Mouse (Mus musculus): ENCODE measurements around the gene Pnpla2.

GRCm38 (mm10) chr7:141442199-141442598, 12.8 kb upstream of the Pnpla2 start:
- TF ChIP-seq CTCF (conservative IDR thresholded peaks at IDR 0.05; ENCODE audit: low read length) (no peak), POU5F1 (IDR thresholded peaks at IDR 0.05; ENCODE audit: borderline replicate concordance, low read length) (no peak)
